Mouse (Mus musculus) lung, embryonic 14.5 days (tissue): ENCODE data around the gene Ascc3. TPM values are rescaled to one million over a fixed set of nuclear protein-coding genes. Genes with fewer than 3 reads are reported as not detected.

Experiments used
- ATAC-seq: fragments of 200-750 bp; cut with Nextera tagmentation; 2 replicates; pipeline ENCODE4 v1.8.0; 2017; ENCODE audit warnings: mild to moderate bottlenecking, moderate TSS enrichment, moderate library complexity; ENCODE audit not compliant: insufficient read depth
- DNase-seq: peaks from one replicate; pipeline ENCODE4 v3.0.0-alpha.2; 2015
- H3K27ac ChIP-seq: fragments of 300-500 bp; sonication (generic); 2 replicates; pipeline ENCODE4 v1.5.1; 2014; ENCODE audit warnings: low read depth, mild to moderate bottlenecking, moderate library complexity
- H3K27me3 ChIP-seq: fragments of 300-500 bp; sonication (generic); 2 replicates; pipeline ENCODE4 v1.6.1; 2014; ENCODE audit warnings: low read length, control low read depth; ENCODE audit not compliant: insufficient read depth
- H3K36me3 ChIP-seq: fragments of 300-500 bp; sonication (generic); 2 replicates; pipeline ENCODE4 v1.6.1; 2014; ENCODE audit warnings: control low read depth; ENCODE audit not compliant: insufficient read depth
- H3K4me1 ChIP-seq: fragments of 300-500 bp; sonication (generic); 2 replicates; pipeline ENCODE4 v1.6.1; 2014; ENCODE audit warnings: antibody characterized with exemption, control low read depth; ENCODE audit not compliant: insufficient read depth
- H3K4me2 ChIP-seq: fragments of 300-500 bp; sonication (generic); 2 replicates; pipeline ENCODE4 v1.6.1; 2014; ENCODE audit warnings: mild to moderate bottlenecking
- H3K4me3 ChIP-seq: fragments of 300-500 bp; sonication (generic); 2 replicates; pipeline ENCODE4 v1.5.1; 2014; ENCODE audit warnings: low read depth, low read length
- H3K9ac ChIP-seq: fragments of 300-500 bp; sonication (generic); 2 replicates; pipeline ENCODE4 v1.6.1; 2014
- H3K9me3 ChIP-seq: fragments of 300-500 bp; sonication (generic); 2 replicates; pipeline ENCODE4 v1.6.1; 2016; ENCODE audit warnings: low read depth, low read length, control low read depth
- CTCF ChIP-seq: IDR thresholded peaks from 2 replicates; pipeline ENCODE4 v1.5.1; 2016; ENCODE audit warnings: antibody characterized with exemption, low read depth
- WGBS: fragments of 180-500 bp; shearing (Covaris S2); extraction: QIAGEN DNeasy Blood & Tissue Kit; methylation state at CpG from one replicate; pipeline ENCODE4 v1.1.7; 2014; 5-methylcytosine and 5-hydroxymethylcytosine counted together
- polyA plus RNA-seq: library from polyadenylated mRNA; unstranded; fragments of >200 nt; fragmentation: Nextera tagmentation; extraction: Ambion mirVana; gene quantifications from 2 replicates; pipeline ENCODE4 v1.2.1, GENCODE M21; 2014

Ascc3 gene
- polyA plus RNA-seq, 1 experiment from 2014 or later: 24.8 TPM

DNA sequence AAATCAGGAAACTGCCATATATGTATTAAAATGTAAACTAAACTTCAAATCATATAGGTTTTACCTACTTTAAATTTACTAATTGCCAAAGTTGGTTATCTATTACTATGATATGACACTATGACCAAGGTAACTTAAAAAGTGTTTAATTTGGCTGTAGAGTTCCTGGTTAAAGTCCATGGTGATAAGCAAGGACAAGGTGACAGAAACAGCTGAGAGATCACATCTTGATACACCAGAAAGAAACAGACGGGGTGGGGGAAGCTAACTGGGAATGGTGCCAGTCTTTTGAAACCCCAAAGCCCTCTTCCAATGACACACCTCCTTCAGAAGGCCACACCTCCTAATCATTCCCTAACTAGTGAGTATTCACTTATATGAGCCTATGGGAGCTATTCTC lies 33.4 kb downstream of the Ascc3 start:
- H3K27ac ChIP-seq: no peak overlapping the region
- ATAC-seq (no peak), DNase-seq (no peak)
- no peaks in the 10 kb centered on the region for H3K4me1 ChIP-seq
- WGBS: 48% methylated on average over 1 of the region's 1 CpGs
- H3K4me2 ChIP-seq: no peak overlapping the region
- H3K9ac ChIP-seq: no peak overlapping the region
- peaks cover 4% of the 10 kb centered on the region; the same call in 1 of the 2 replicates for H3K9me3 ChIP-seq
- no peak overlapping the region for H3K4me3 ChIP-seq
- H3K27me3 ChIP-seq: no peaks in the 10 kb centered on the region
- H3K36me3 ChIP-seq: 0 out of 2 replicates have a peak, but pooled peaks cover 9% of the 10 kb centered on the region
- TF ChIP-seq CTCF: no peak

DNA sequence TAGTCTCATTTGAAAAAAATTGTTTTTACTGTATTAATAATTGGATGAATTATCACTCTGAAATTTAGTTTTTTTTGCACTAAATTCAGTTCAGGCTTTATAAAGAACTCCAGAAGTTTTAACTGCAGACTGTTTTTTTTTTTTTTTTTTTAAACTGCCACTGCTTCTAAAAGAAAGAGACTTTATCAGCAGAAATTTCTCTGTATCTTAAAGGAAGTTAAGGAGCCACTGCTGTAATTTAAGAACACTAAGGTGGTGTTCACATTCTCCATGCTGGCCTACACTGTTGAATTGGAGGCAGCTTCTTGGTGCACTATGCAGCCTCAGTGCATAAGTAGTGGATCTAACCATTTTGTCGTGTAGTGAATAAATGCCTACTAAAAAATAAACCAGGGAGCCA lies 47.1 kb downstream of the Ascc3 start:
- Histone ChIP-seq H3K9ac (no peak overlapping the region), H3K4me3 (no peak overlapping the region), H3K36me3 (peaks cover under 1% of the 10 kb centered on the region; the same call in 1 of the 2 replicates), H3K27ac (no peak overlapping the region), H3K4me1 (no peaks in the 10 kb centered on the region), H3K4me2 (no peak overlapping the region), H3K27me3 (no peaks in the 10 kb centered on the region), H3K9me3 (no peaks in the 10 kb centered on the region)
- no peak for TF ChIP-seq CTCF
- no peak for DNase-seq
- WGBS: 57% methylated on average over 1 of the region's 1 CpGs
- no peak for ATAC-seq

DNA sequence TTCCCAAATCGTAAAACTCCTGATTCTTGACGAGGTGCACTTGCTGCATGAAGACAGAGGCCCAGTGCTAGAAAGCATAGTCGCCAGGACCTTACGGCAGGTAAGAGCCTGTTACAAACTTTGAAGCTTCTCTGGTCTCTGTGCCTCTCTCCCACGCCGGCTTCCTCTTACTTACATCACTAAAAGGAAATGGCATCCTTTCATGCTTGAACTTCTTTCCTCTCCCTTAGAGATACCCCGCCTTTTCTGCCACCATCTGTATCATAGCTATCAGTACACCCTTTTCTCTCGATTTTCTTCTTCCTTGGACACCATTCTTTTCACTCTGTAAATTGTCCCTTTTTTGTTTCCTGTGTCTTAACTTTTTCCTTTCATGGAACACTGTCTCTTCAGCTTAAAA lies 58.1 kb downstream of the Ascc3 start:
- DNase-seq: no peak
- ATAC-seq: no peak
- H3K27ac ChIP-seq: no peak overlapping the region
- no peak overlapping the region for H3K9ac ChIP-seq
- no peaks in the 10 kb centered on the region for H3K4me1 ChIP-seq
- H3K36me3 ChIP-seq: peaks cover 9% of the 10 kb centered on the region
- no peaks in the 10 kb centered on the region for H3K9me3 ChIP-seq
- no peak for TF ChIP-seq CTCF
- no peak overlapping the region for H3K4me3 ChIP-seq
- WGBS: 80% methylated on average over 8 of the region's 8 CpGs
- no peaks in the 10 kb centered on the region for H3K27me3 ChIP-seq
- no peak overlapping the region for H3K4me2 ChIP-seq

DNA sequence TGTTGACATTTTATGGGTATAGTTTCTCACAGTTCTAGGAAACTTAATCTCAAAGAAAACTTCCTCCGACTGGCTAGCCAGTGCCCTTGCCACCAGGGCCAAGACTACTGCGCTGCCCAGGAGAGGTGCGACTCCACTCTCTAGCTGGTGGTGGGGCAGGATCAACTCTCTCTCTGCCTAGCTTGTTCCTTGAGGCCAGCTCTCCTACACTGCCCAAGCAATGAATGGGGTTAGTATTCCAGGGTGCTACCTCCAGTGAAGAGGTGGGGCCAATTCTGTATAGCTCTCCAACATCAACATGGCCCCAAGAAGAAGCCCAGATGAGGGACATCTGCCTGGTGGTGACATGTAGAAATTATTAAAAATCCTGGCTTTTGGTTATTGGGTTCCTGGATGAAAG lies 61.1 kb downstream of the Ascc3 start:
- no peaks in the 10 kb centered on the region for H3K27me3 ChIP-seq
- DNase-seq: no peak
- no peaks in the 10 kb centered on the region for H3K4me1 ChIP-seq
- no peak overlapping the region for H3K9ac ChIP-seq
- H3K4me3 ChIP-seq: no peak overlapping the region
- 97% methylated on average over 3 of the region's 3 CpGs for WGBS
- peaks cover 4% of the 10 kb centered on the region for H3K36me3 ChIP-seq
- H3K9me3 ChIP-seq: no peaks in the 10 kb centered on the region
- H3K27ac ChIP-seq: no peak overlapping the region
- no peak overlapping the region for H3K4me2 ChIP-seq
- no peak for ATAC-seq
- no peak for TF ChIP-seq CTCF

DNA sequence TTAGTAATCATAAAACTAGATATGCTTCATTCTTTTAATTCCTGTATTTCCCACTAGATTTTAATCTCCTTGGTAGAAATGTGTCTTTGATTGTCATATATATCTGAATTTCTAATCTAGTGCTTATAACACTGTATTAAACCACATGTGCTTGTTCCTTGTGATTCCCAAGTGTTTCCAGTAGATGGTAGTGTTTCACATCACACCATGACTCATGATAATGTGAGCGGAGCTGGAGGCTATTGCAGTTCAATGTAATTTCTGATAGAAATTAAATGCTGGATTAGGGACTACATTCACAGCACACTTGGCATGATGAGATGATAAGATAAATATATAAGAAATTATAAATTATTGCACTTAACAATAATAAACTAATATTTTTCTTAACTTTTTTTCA lies 64.9 kb downstream of the Ascc3 start:
- Histone ChIP-seq H3K4me2 (no peak overlapping the region), H3K36me3 (peaks cover 4% of the 10 kb centered on the region), H3K4me3 (no peak overlapping the region), H3K9ac (no peak overlapping the region), H3K9me3 (no peaks in the 10 kb centered on the region), H3K27ac (no peak overlapping the region), H3K4me1 (no peaks in the 10 kb centered on the region), H3K27me3 (no peaks in the 10 kb centered on the region)
- ATAC-seq (peak; percentile 75; the same call in 1 of the 2 replicates), DNase-seq (peak; percentile 65)
- TF ChIP-seq CTCF: peak; percentile 54
- WGBS: 37% methylated on average over 1 of the region's 1 CpGs

DNA sequence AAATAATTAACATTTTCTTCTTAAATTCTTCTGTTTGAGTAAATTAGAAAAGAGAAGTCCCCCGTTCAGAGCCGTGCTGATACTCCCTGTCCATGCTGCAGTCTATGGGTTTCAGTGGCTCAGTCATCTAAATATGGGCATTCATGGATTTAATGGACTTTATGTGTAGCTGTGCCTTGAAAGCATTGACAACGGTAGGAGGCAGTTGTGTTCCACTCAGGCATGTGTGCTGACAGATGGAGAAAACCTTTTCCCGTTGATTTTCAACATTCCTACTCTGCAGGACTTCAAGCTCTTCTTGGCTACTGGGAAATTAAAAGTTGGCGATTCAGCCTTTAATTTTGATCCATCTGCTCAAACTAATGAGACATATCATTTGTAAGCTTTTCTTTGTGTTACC lies 79.0 kb downstream of the Ascc3 start:
- Histone ChIP-seq H3K4me1 (no peaks in the 10 kb centered on the region), H3K4me3 (no peak overlapping the region), H3K27ac (no peak overlapping the region), H3K27me3 (no peaks in the 10 kb centered on the region), H3K9me3 (no peaks in the 10 kb centered on the region), H3K4me2 (no peak overlapping the region), H3K36me3 (no peaks in the 10 kb centered on the region), H3K9ac (no peak overlapping the region)
- no peak for ATAC-seq
- WGBS: 82% methylated on average over 5 of the region's 5 CpGs
- TF ChIP-seq CTCF: no peak
- DNase-seq: no peak

DNA sequence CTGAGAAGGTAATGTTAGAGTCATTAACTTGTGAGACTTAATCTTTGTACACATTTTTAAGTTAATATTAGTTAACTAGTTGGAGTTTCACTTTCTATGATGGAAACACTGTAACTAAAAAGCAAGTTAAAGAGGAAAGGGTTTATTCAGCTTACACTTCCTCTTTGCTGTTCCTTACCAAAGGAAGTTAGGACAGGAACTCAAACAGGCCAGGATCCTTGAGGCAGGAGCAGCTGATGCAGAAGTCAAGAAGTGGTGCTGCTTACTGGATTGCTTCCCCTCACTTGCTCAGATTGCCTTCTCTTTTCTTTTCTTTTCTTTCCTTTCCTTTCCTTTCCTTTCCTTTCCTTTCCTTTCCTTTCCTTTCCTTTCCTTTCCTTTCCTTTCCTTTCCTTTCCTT lies 97.9 kb downstream of the Ascc3 start:
- no peaks in the 10 kb centered on the region for H3K27me3 ChIP-seq
- H3K9ac ChIP-seq: no peak overlapping the region
- DNase-seq (no peak), ATAC-seq (no peak)
- TF ChIP-seq CTCF: no peak
- H3K9me3 ChIP-seq: no peaks in the 10 kb centered on the region
- no peak overlapping the region for H3K4me2 ChIP-seq
- H3K36me3 ChIP-seq: no peaks in the 10 kb centered on the region
- no peak overlapping the region for H3K4me3 ChIP-seq
- no peaks in the 10 kb centered on the region for H3K4me1 ChIP-seq
- no peak overlapping the region for H3K27ac ChIP-seq

DNA sequence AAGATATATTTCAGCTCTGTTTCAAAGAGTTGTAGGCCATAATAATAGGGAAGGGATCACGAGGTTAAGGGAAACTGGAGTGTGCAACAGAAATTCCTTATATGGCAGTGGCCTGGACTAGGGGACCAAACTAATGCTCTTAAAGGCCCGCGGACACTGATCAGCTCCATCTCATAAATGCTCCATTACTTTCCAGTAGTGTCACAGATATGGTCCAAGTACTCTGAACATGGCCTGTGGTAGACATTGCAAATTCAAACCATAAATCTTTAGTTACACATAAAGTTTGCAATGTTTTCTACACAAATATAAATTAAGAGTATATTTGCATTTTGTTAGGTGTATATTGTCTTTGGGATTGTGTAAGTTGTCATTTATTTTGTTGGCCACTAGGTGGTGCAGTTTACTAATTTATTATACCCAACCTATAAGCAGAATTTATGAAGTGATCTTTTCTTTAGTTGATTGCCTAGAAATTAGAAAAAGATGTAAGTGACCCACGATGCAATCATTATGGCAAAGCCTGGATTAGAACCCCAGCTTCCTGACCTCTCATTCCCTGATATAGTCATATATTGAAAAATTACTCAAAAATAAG lies 106.5 kb downstream of the Ascc3 start:
- ATAC-seq: peak; percentile 60; the same call in 1 of the 2 replicates
- Histone ChIP-seq H3K27me3 (no peaks in the 10 kb centered on the region), H3K9me3 (no peaks in the 10 kb centered on the region), H3K9ac (no peak overlapping the region), H3K36me3 (0 out of 2 replicates have a peak, but pooled peaks cover 4% of the 10 kb centered on the region), H3K4me1 (no peaks in the 10 kb centered on the region), H3K4me2 (no peak overlapping the region), H3K27ac (no peak overlapping the region), H3K4me3 (no peak overlapping the region)
- WGBS: 52% methylated on average over 4 of the region's 4 CpGs
- peak; percentile 63 for DNase-seq
- peak; percentile 47; the same call in 1 of the 2 replicates for TF ChIP-seq CTCF
